Mouse (Mus musculus): Measurements from ENCODE around the gene Gm17490. TPM values are rescaled to one million over a fixed set of nuclear protein-coding genes. Genes with fewer than 3 reads are reported as not detected.
"Not testable (repeated sequence)": the region's sequence is repeated elsewhere in the genome, so short reads cannot be mapped to it uniquely, and the experiment has no call there.

Gm17490 gene
- polyA plus RNA-seq, 1 experiment from 2014 or later, result not detected

- H3K27me3 ChIP-seq (ENCODE audit: insufficient read depth, poor library complexity, severe bottlenecking), result no peaks in the 10 kb centered on the region
- no peak overlapping the region for H3K27ac ChIP-seq
- H3K9me3 ChIP-seq, result peaks cover 5% of the 10 kb centered on the region; the same call in 1 of the 2 replicates
- WGBS, result 92% methylated on average over 9 of the region's 9 CpGs
- H3K4me1 ChIP-seq (replicated peaks), result no peaks in the 10 kb centered on the region
- H3K4me3 ChIP-seq, result no peak overlapping the region
- no peak for DNase-seq (ENCODE audit: low spot score)
- H3K36me3 ChIP-seq, result no peaks in the 10 kb centered on the region
These were observed 9.2 kb downstream of the Gm17490 start for GRCm38 (mm10) chr2:11616846-11617245.

GRCm38 (mm10) chr2:11612939-11613338, 13.1 kb downstream of the Gm17490 start:
- not testable (repeated sequence) for H3K27me3 ChIP-seq (ENCODE audit: insufficient read depth, poor library complexity, severe bottlenecking); H3K4me1 ChIP-seq (replicated peaks); H3K27ac ChIP-seq; H3K4me3 ChIP-seq; H3K9me3 ChIP-seq; H3K36me3 ChIP-seq; DNase-seq (ENCODE audit: low spot score)
- 91% methylated on average over 6 of the region's 6 CpGs for WGBS

GRCm38 (mm10) chr2:11606718-11607117, 19.3 kb downstream of the Gm17490 start:
- 82% methylated on average over 4 of the region's 4 CpGs for WGBS
- H3K4me3 ChIP-seq; H3K27me3 ChIP-seq (ENCODE audit: insufficient read depth, poor library complexity, severe bottlenecking); H3K9me3 ChIP-seq; H3K36me3 ChIP-seq; H3K27ac ChIP-seq; DNase-seq (ENCODE audit: low spot score); H3K4me1 ChIP-seq (replicated peaks): not testable (repeated sequence)

- no peak for DNase-seq (ENCODE audit: low spot score)
- Histone ChIP-seq H3K4me3 (no peak overlapping the region), H3K4me1 (replicated peaks) (peaks cover 10% of the 10 kb centered on the region), H3K9me3 (no peaks in the 10 kb centered on the region), H3K36me3 (peaks cover 14% of the 10 kb centered on the region), H3K27ac (no peak overlapping the region), H3K27me3 (ENCODE audit: insufficient read depth, poor library complexity, severe bottlenecking) (no peaks in the 10 kb centered on the region)
These were observed 21.2 kb downstream of the Gm17490 start for GRCm38 (mm10) chr2:11604911-11605310.

DNA sequence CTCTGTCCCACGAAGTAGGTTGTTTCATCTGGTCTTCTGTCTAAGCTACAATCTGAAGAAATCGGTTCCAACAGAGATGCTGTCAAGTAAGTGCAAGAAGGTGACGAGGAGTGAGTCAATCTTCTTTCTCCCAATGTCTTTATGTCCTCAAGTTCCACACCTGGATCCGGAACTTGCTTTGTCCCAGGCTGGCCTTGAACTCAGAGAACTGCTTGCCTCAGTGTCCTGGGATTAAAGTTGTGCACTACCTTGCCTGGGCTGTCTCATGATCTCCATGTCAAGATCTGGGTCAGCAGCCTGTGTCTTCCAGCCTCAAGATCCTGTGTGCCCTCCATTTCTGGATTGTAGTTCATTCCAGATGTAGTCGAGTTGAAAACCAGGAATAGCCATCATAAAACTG, 22.0 kb downstream of the Gm17490 start, which contains the start of gene Rbm17:
Rbm17 (minus strand) TSS at position 101 of the 400 bp plus-strand sequence.
- Histone ChIP-seq H3K9me3 (no peaks in the 10 kb centered on the region), H3K4me3 (peak within 1 kb of the TSS; percentile 96), H3K27ac (peak within 1 kb of the TSS; percentile 97), H3K27me3 (ENCODE audit: insufficient read depth, poor library complexity, severe bottlenecking) (no peaks in the 10 kb centered on the region), H3K4me1 (replicated peaks) (peaks cover 10% of the 10 kb centered on the region), H3K36me3 (peaks cover 22% of the 10 kb centered on the region)
- WGBS, result 86% methylated on average over 5 of the region's 5 CpGs
- DNase-seq (ENCODE audit: low spot score), result no peak

DNA sequence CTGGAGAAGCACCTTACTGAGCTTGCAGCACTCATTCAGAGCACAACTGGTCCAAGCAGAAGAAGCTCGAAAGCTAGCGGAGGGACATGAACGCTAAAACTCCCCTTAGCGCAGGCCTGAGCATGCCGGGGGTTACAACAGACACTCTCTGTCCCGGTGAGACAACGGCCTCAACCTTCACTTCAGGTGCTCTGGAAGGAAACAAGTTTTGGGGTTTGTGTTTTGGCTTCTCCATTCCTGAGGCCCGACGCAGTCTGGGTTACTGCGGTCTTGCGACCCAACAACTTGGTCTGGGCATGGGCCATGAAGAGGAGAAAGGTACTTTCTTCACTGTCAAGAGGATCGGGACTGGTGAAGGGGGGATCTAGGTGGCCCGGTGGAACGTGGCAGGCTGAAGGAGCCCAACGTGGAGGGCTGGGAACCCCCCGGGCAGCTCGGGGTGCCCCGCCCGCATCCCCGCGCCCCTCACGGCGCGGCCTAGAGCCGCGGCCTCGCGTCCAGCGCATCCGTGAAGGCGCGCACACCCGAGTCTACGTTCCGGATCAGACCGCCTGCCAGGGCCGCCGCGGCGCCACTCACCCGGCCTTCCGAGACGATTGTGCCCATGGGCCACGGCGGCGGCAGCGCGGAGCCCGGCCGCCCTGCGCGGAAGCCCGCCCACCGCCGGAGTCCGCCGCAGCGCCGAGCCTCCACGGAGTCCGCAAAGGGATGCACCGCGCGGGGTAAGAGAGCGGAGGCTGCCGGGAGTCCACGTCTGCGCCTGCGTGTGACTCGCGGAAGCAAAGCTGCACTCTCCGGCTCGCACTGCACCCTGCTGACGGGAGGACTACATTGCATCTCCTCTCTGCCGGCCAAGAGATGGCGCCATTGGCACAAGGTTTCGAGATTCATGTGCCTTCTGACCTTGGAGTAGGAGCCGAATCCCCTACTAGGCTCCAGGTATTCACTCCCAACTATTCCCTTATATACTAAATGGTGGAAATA, 23.3 kb downstream of the Gm17490 start:
- Histone ChIP-seq H3K4me3 (peak overlapping the region; percentile 96), H3K9me3 (no peaks in the 10 kb centered on the region), H3K27ac (peak overlapping the region; percentile 97), H3K4me1 (replicated peaks) (peaks cover 10% of the 10 kb centered on the region), H3K36me3 (peaks cover 35% of the 10 kb centered on the region), H3K27me3 (ENCODE audit: insufficient read depth, poor library complexity, severe bottlenecking) (no peaks in the 10 kb centered on the region)
- 1% methylated on average over 78 of the region's 78 CpGs for WGBS
- DNase-seq (ENCODE audit: low spot score), result peak; percentile 95

GRCm38 (mm10) chr2:11601795-11602194, 24.3 kb downstream of the Gm17490 start:
- peak overlapping the region; percentile 96 for H3K4me3 ChIP-seq
- H3K9me3 ChIP-seq, result no peaks in the 10 kb centered on the region
- H3K36me3 ChIP-seq, result peaks cover 45% of the 10 kb centered on the region
- no peak overlapping the region for H3K27ac ChIP-seq
- no peak for DNase-seq (ENCODE audit: low spot score)
- no peaks in the 10 kb centered on the region for H3K27me3 ChIP-seq (ENCODE audit: insufficient read depth, poor library complexity, severe bottlenecking)
- peaks cover 10% of the 10 kb centered on the region for H3K4me1 ChIP-seq (replicated peaks)
- 86% methylated on average over 6 of the region's 6 CpGs for WGBS

DNA sequence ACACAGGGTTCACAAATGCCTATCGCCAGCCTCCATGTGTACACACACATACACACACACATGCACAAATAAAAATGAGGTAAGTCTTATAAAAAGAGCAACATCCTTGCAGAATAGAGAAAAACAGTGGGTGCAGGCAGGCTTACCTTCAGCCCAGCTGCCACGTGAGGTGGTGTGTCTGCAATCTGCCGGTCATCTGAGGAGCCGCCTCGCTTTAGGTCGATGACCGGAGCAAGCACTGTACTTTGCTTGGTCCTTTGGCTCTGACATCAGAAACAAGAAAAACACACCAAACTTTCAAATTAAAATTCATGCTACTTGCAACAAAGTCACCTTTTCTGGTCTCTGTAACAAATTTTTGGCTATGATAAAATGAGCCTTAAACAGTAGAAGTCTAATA, 28.2 kb downstream of the Gm17490 start:
- H3K36me3 ChIP-seq, result peaks cover 79% of the 10 kb centered on the region
- H3K4me3 ChIP-seq, result no peak overlapping the region
- no peak for DNase-seq (ENCODE audit: low spot score)
- no peaks in the 10 kb centered on the region for H3K27me3 ChIP-seq (ENCODE audit: insufficient read depth, poor library complexity, severe bottlenecking)
- no peaks in the 10 kb centered on the region for H3K9me3 ChIP-seq
- H3K27ac ChIP-seq, result no peak overlapping the region
- H3K4me1 ChIP-seq (replicated peaks), result peaks cover 10% of the 10 kb centered on the region
- WGBS, result 96% methylated on average over 7 of the region's 7 CpGs

- Histone ChIP-seq H3K27ac (no peak overlapping the region), H3K27me3 (ENCODE audit: insufficient read depth, poor library complexity, severe bottlenecking) (no peaks in the 10 kb centered on the region), H3K36me3 (peaks cover 91% of the 10 kb centered on the region), H3K4me3 (no peak overlapping the region), H3K9me3 (no peaks in the 10 kb centered on the region), H3K4me1 (replicated peaks) (peaks cover 2% of the 10 kb centered on the region)
- 93% methylated on average over 2 of the region's 2 CpGs for WGBS
- DNase-seq (ENCODE audit: low spot score), result no peak
These were observed 29.4 kb downstream of the Gm17490 start for GRCm38 (mm10) chr2:11596690-11597089.

DNA sequence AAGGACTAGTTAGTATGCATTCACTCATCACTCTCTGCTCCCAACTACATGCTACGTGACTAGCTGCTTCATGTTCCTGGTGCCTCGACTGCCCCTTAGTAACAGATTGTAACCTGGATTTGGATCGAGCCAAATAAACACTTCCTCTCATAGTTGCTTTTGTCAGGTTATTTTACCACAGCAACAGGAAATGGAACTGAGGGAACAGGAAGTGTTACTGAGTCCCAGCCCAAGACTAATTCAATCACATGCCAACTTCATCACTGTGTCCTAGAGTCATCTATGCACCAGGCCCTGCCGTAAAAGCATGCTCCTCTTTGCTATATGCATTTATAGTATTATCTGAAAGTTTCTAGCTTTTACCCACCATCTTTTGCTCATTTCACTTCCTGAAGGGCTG, 38.1 kb downstream of the Gm17490 start:
- Histone ChIP-seq H3K27me3 (ENCODE audit: insufficient read depth, poor library complexity, severe bottlenecking) (no peaks in the 10 kb centered on the region), H3K36me3 (peaks cover 100% of the 10 kb centered on the region), H3K9me3 (no peaks in the 10 kb centered on the region), H3K4me3 (no peak overlapping the region), H3K27ac (no peak overlapping the region), H3K4me1 (replicated peaks) (no peaks in the 10 kb centered on the region)
- 90% methylated on average over 4 of the region's 4 CpGs for WGBS
- DNase-seq (ENCODE audit: low spot score), result no peak

DNA sequence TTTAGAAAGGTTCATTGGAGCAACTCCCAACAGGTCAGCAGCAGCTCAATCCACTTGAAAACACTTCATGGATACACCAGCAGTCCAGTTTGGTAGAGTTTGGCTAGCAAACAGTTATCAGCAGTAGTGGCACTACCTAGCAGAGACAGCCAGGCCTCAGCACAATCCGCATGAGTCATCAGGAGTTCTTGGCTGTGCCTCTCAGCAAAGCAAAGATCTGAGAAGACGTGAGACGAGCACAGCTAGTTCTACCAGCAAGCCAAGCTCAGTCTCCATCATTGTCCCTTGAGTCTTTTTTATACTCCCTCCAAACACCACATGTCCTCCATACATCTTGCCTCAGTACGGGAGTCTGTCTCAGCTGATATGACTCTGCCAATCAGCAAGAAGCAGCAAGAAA, 46.7 kb downstream of the Gm17490 start:
- H3K4me1 ChIP-seq (replicated peaks), result no peaks in the 10 kb centered on the region
- 96% methylated on average over 4 of the region's 4 CpGs for WGBS
- no peak for DNase-seq (ENCODE audit: low spot score)
- H3K9me3 ChIP-seq, result peaks cover 17% of the 10 kb centered on the region
- no peaks in the 10 kb centered on the region for H3K27me3 ChIP-seq (ENCODE audit: insufficient read depth, poor library complexity, severe bottlenecking)
- no peak overlapping the region for H3K27ac ChIP-seq
- no peak overlapping the region for H3K4me3 ChIP-seq
- peaks cover 35% of the 10 kb centered on the region for H3K36me3 ChIP-seq

DNA sequence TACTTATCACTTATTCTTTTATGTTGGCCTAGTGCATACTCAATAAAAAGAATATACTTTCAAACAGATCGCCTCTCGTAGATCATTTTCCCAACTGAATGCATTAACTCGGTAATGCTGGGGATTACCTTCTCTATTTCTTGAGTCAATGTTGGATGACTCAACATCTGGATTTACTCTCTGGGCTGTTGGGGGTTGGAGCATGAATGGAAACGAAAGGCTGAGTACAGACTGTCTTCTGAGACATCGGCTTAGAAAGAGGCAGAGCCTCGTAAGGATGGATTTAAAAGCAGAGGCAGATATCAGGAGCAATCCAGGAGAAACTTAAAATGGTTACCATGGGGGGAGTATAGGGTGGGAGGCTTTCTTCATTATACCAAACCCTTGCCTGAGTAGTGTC, 47.9 kb downstream of the Gm17490 start:
- Histone ChIP-seq H3K4me1 (replicated peaks) (no peaks in the 10 kb centered on the region), H3K36me3 (peaks cover 23% of the 10 kb centered on the region), H3K27ac (no peak overlapping the region), H3K4me3 (no peak overlapping the region), H3K9me3 (peaks cover 17% of the 10 kb centered on the region), H3K27me3 (ENCODE audit: insufficient read depth, poor library complexity, severe bottlenecking) (no peaks in the 10 kb centered on the region)
- DNase-seq (ENCODE audit: low spot score), result no peak
- 92% methylated on average over 6 of the region's 6 CpGs for WGBS
